16 mouse cellular contexts compared by ENCODE assay signal in genomic region chr5:133940841-133941240, GRCm38 (mm10).
DNase-seq lines count a peak whose midpoint lies in the region; ATAC-seq and TF ChIP-seq lines count a peak whose summit lies in the region.
"Had no signal": no experiment of that assay in that cellular context is flagged by ENCODE, and none has a peak within 500 bp of the region (broad histone marks: within the 10 kb centered on the region; RNA-seq: fewer than 3 reads in every experiment).

No protein-coding gene starts in this region.

- 84% methylated on average over 3 of the region's 3 CpGs for WGBS in midbrain, embryonic 13.5 days
- 85% methylated on average over 3 of the region's 3 CpGs for WGBS in midbrain, embryonic 11.5 days

- H3K36me3 ChIP-seq in midbrain, embryonic 13.5 days: no peaks in the 10 kb centered on the region
- no peaks in the 10 kb centered on the region for H3K36me3 ChIP-seq in midbrain, embryonic 11.5 days (ENCODE audit: control insufficient read depth, insufficient read depth, low read length)
- H3K36me3 ChIP-seq: heart, embryonic 12.5 days; hindbrain, embryonic 12.5 days; limb, embryonic 15.5 days had no signal

- peaks cover 14% of the 10 kb centered on the region for H3K4me1 ChIP-seq in midbrain, embryonic 13.5 days (replicated peaks)
- H3K4me1 ChIP-seq in midbrain, embryonic 11.5 days (ENCODE audit: control insufficient read depth, insufficient read depth, low read length): peaks cover 6% of the 10 kb centered on the region; the same call in 1 of the 2 replicates
- H3K4me1 ChIP-seq: heart, embryonic 12.5 days; limb, embryonic 15.5 days had no signal

- no peak for DNase-seq in cerebellum, postnatal 4 days (ENCODE audit: low spot score in 2 of 2)
- DNase-seq in left cerebral cortex, postnatal 10 days (ENCODE audit: extremely low spot score in 1 of 2, low spot score in 2 of 2): peak; percentile 29 to 75
- DNase-seq in left cerebral cortex, adult 2 months (ENCODE audit: extremely low spot score in 1 of 2, low spot score in 2 of 2): no peak
- peak; percentile 41 to 84 for DNase-seq in left cerebral cortex, postnatal 25 days (ENCODE audit: low spot score in 2 of 2)
- DNase-seq in midbrain, embryonic 11.5 days (ENCODE audit: low spot score, missing footprints): no peak
- DNase-seq in lung, postnatal 25 days (ENCODE audit: low spot score): no peak
- DNase-seq: adrenal gland, postnatal 14 days; gastrocnemius, adult 2 months; kidney, adult 18-20 months; kidney, postnatal 4 days; lung, embryonic 14.5 days had no signal

- no peak for TF ChIP-seq CTCF in left cerebral cortex, adult 2 months (IDR thresholded peaks at IDR 0.05)

- intact Hi-C loops in left cerebral cortex, postnatal 10 days (cut with DNase I): no loop called here
- intact Hi-C loops in left cerebral cortex, adult 2 months (cut with DNase I): no loop called here
- intact Hi-C loops in left cerebral cortex, postnatal 25 days (cut with DNase I): no loop called here

- no peak overlapping the region for H3K9ac ChIP-seq in midbrain, embryonic 13.5 days (replicated peaks)
- H3K9ac ChIP-seq in midbrain, embryonic 11.5 days (ENCODE audit: low read length): no peak overlapping the region
- H3K9ac ChIP-seq: heart, embryonic 12.5 days; hindbrain, embryonic 12.5 days; limb, embryonic 15.5 days; lung, embryonic 14.5 days had no signal

- H3K27me3 ChIP-seq in midbrain, embryonic 13.5 days: no peaks in the 10 kb centered on the region
- H3K27me3 ChIP-seq in midbrain, embryonic 11.5 days (ENCODE audit: control insufficient read depth, insufficient read depth, low read length): no peaks in the 10 kb centered on the region
- H3K27me3 ChIP-seq: heart, embryonic 12.5 days; hindbrain, embryonic 12.5 days; limb, embryonic 15.5 days had no signal

- H3K4me2 ChIP-seq in midbrain, embryonic 13.5 days (replicated peaks): no peak overlapping the region
- no peak overlapping the region for H3K4me2 ChIP-seq in midbrain, embryonic 11.5 days
- H3K4me2 ChIP-seq: heart, embryonic 12.5 days; hindbrain, embryonic 12.5 days; limb, embryonic 15.5 days; lung, embryonic 14.5 days had no signal

- ATAC-seq in cerebellum, adult (ENCODE audit: insufficient number of reproducible peaks, low FRiP score, low TSS enrichment): peak; percentile 90
- no peak for ATAC-seq in midbrain, embryonic 13.5 days
- ATAC-seq in midbrain, embryonic 11.5 days (ENCODE audit: low FRiP score): no peak

- H3K9me3 ChIP-seq in midbrain, embryonic 13.5 days: no peaks in the 10 kb centered on the region
- no peaks in the 10 kb centered on the region for H3K9me3 ChIP-seq in midbrain, embryonic 11.5 days (ENCODE audit: control insufficient read depth, low read length)
- H3K9me3 ChIP-seq: heart, embryonic 12.5 days; hindbrain, embryonic 12.5 days; limb, embryonic 15.5 days had no signal

- H3K27ac ChIP-seq in left cerebral cortex, adult 2 months: no peak overlapping the region
- no peak overlapping the region for H3K27ac ChIP-seq in midbrain, embryonic 13.5 days
- no peak overlapping the region for H3K27ac ChIP-seq in midbrain, embryonic 11.5 days (ENCODE audit: low read depth, low read length)
- H3K27ac ChIP-seq: gastrocnemius, adult 2 months; hindbrain, embryonic 12.5 days; limb, embryonic 15.5 days had no signal

- H3K4me3 ChIP-seq in left cerebral cortex, adult 2 months: no peak overlapping the region
- H3K4me3 ChIP-seq in midbrain, embryonic 13.5 days (replicated peaks): no peak overlapping the region
- no peak overlapping the region for H3K4me3 ChIP-seq in midbrain, embryonic 11.5 days (ENCODE audit: low read depth, low read length)
- H3K4me3 ChIP-seq: gastrocnemius, adult 2 months; heart, embryonic 12.5 days; hindbrain, embryonic 12.5 days; limb, embryonic 15.5 days had no signal

Comparison
In these comparisons a context has a peak if more than half of its experiments do, and no peak if none do; other contexts are left out.
1. DNase-seq: peak in left cerebral cortex, postnatal 10 days (2 of 2) and left cerebral cortex, postnatal 25 days (2 of 2); none in cerebellum, postnatal 4 days (0 of 2), left cerebral cortex, adult 2 months (0 of 2), midbrain, embryonic 11.5 days (single experiment) and lung, postnatal 25 days (single experiment).